Mouse (Mus musculus) spleen, adult 2 months (tissue): ENCODE measurements around the gene Fgfbp3. TPM values are rescaled to one million over a fixed set of nuclear protein-coding genes. Genes with fewer than 3 reads are reported as not detected.
"Not testable (repeated sequence)": the region's sequence is repeated elsewhere in the genome, so short reads cannot be mapped to it uniquely, and the experiment has no call there.

Experiments used
- DNase-seq, 2 experiments: peaks; one replicate each; pipeline versions ENCODE4 v3.0.0 to v3.0.0-alpha.2; 2012 to 2021; ENCODE audit warnings: low spot score in 2 of 2, low read depth in 1 of 2
- H3K27ac ChIP-seq: fragments of 200-500 bp; 2 replicates; pipeline ENCODE4 v1.5.1; 2012; ENCODE audit warnings: low read length, inconsistent platforms; ENCODE audit not compliant: insufficient read depth
- H3K27me3 ChIP-seq: fragments of 200-500 bp; 2 replicates; pipeline ENCODE4 v1.6.1; 2012; ENCODE audit warnings: mild to moderate bottlenecking, moderate library complexity, low read length, inconsistent platforms; ENCODE audit not compliant: control insufficient read depth, insufficient read depth
- H3K36me3 ChIP-seq: fragments of 200-500 bp; 2 replicates; pipeline ENCODE4 v1.6.1; 2012; ENCODE audit warnings: mild to moderate bottlenecking, low read length, inconsistent platforms; ENCODE audit not compliant: control insufficient read depth, insufficient read depth
- H3K4me1 ChIP-seq: fragments of 200-500 bp; 2 replicates; pipeline ENCODE4 v1.6.1; 2011; ENCODE audit warnings: inconsistent platforms; ENCODE audit not compliant: control insufficient read depth, insufficient read depth, insufficient read length
- H3K4me3 ChIP-seq: fragments of 200-500 bp; 2 replicates; pipeline ENCODE4 v1.5.1; 2011; ENCODE audit warnings: mild to moderate bottlenecking, inconsistent platforms; ENCODE audit not compliant: insufficient read depth, insufficient read length; ENCODE audit errors: extremely low read depth
- CTCF ChIP-seq: fragments of 200-500 bp; IDR thresholded peaks from 2 replicates; pipeline ENCODE4 v1.5.1; 2011; ENCODE audit warnings: mild to moderate bottlenecking, inconsistent platforms; ENCODE audit not compliant: insufficient read depth, insufficient read length, insufficient replicate concordance; ENCODE audit errors: extremely low read depth
- POLR2A ChIP-seq: fragments of 200-500 bp; IDR thresholded peaks from 2 replicates; pipeline ENCODE4 v1.6.1; 2011; ENCODE audit warnings: low read depth, low read length, inconsistent platforms
- WGBS: fragments of 180-500 bp; shearing (Covaris S2); methylation state at CpG from one replicate; pipeline ENCODE4 v1.1.7; 2018; 5-methylcytosine and 5-hydroxymethylcytosine counted together
- polyA plus RNA-seq: library from polyadenylated mRNA; depleted of rRNA; stranded (reverse); fragments of >200 nt; gene quantifications from 2 replicates; pipeline ENCODE4 v1.2.3, GENCODE M21; 2012; rRNA removed

Gene Fgfbp3
- polyA plus RNA-seq, 1 experiment = 2.4 TPM

DNA sequence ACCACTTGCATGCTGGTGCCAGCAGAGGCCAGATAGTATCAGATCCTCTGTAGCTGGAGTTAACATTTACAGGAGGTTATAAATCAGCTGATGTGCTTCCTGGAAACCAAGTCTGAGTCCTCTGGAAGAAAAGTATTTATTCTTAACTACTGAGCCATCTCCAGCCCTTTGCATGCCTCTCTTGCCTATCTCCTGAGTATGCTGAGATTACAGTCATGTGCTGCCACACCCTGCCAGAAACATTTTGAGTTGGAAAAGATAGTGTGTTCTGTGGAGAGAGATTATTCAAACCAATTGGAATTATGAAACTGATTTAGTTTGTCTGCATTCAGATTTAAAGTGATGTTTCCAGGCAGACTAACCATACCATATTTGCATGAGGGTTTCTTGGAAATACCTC is 42.1 kb downstream of the Fgfbp3 start:
- no peak overlapping the region for H3K27ac ChIP-seq
- H3K27me3 ChIP-seq = no peaks in the 10 kb centered on the region; the same call in 1 of the 2 replicates
- TF ChIP-seq CTCF (no peak), POLR2A (no peak)
- H3K4me1 ChIP-seq = no peaks in the 10 kb centered on the region
- H3K36me3 ChIP-seq = peaks cover 40% of the 10 kb centered on the region
- H3K4me3 ChIP-seq = no peak overlapping the region
- DNase-seq = no peak

DNA sequence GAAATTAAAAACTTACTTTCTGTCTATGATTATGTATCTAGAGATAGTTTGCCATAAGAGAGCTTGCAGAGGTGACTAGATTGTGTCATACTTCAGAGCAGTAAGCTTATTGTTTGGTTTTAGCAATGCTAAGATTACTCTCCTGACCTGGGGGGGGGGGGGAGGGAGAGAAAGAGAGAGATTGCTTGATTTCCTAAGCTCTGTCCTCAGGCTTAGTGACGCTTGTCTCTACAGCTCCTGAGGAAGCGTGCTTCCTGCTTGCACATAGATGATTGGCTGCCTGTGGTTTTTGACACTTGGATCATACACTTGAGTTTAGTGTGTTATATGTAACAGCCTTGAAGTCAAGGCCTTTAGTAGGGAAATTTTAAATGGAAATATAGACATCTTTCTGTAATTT is 44.8 kb downstream of the Fgfbp3 start:
- no peak for TF ChIP-seq CTCF
- no peak for TF ChIP-seq POLR2A
- H3K4me3 ChIP-seq = no peak overlapping the region
- H3K4me1 ChIP-seq = no peaks in the 10 kb centered on the region
- H3K27me3 ChIP-seq = no peaks in the 10 kb centered on the region; the same call in 1 of the 2 replicates
- peaks cover 39% of the 10 kb centered on the region for H3K36me3 ChIP-seq
- DNase-seq = no peak
- H3K27ac ChIP-seq = no peak overlapping the region
- 87% methylated on average over 2 of the region's 2 CpGs for WGBS

DNA sequence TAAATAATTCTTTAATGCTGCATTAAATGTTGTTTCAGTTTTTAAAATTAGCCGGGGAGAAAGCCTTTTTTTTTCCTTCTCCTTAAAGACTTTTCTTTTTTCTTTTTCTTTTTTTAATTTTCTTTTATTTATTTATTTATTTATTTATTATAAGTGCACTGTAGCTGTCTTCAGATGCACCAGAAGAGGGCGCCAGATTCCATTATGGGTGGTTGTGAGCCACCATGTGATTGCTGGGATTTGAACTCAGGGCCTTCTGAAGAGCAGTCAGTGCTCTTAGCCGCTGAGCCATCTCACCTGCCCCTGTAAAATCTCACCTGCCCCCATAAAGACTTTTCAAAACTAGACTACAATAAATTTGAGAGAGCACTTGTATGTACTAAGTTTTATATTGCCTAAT is 50.7 kb downstream of the Fgfbp3 start:
- WGBS = 82% methylated on average over 3 of the region's 3 CpGs
- not testable (repeated sequence) for H3K4me1 ChIP-seq, H3K27ac ChIP-seq, H3K27me3 ChIP-seq, DNase-seq, H3K4me3 ChIP-seq
- H3K36me3 ChIP-seq = peaks cover 42% of the 10 kb centered on the region

Other genes starting within 250 kb of the Fgfbp3 start
- gene Ppp1r3c, start 183.0 kb downstream of the Fgfbp3 start, polyA plus RNA-seq = 0.42 and 0.94 TPM in 2 replicates
- gene Tnks2, start 85.4 kb downstream of the Fgfbp3 start, polyA plus RNA-seq = 14.2 and 16.7 TPM in 2 replicates
- 4.0 and 4.1 TPM in 2 replicates for gene Btaf1, start 6.5 kb upstream of the Fgfbp3 start, polyA plus RNA-seq